Mouse (Mus musculus): Measurements from ENCODE around the gene Brat1. TPM values are rescaled to one million over a fixed set of nuclear protein-coding genes. Genes with fewer than 3 reads are reported as not detected.
A peak's percentile ranks its signal among the peaks of the same experiment; 100 is the strongest.

The Brat1 gene
- total RNA-seq, 2 experiments from 2014 or later: 20.5 to 22.4 TPM

DNA sequence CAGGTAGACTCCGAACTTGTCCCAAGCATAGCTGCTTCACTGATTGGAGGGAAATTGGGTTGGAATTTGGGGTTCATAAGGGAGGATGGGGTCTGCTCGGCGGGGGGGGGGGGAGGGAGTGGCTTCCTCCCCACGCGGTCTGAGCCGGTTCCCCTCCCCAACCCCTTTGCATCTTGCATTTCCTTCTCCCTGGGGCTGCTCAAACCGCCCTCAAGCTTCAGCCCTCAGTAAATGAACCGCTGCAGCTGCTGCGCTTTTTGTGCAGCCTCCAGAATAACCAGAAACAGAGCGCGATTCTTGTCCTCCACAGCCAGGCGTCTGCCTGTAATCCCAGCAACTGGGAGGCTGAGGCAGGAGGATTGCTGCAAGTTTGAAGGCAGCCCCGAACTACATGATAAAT, 31.4 kb downstream of the Brat1 start:
- DNase-seq (ENCODE audit: low spot score in 2 of 2): no peak
- intact Hi-C loops (cut with DNase I): no loop called here

DNA sequence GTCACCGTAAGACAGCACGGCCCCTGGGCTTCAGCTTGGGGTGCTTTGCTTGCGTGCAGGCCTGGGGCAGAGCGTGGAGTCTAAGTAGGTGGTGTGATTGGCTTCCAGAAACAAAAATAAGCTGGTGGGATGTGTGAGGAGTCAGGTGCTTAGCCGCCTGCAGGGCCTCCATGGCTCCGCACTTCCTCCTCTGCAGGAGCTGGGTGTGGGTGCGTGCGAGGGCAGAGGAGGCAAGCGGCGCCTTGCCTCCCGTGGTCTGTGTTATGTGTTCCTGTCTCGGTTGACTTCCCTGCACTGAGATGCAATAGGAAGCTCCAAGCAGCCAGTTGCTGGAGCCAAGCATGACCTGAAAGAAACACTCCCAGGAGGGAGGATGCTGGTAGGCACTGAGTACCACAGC, 35.0 kb downstream of the Brat1 start:
- peak; percentile 59 to 64 for DNase-seq (ENCODE audit: low spot score in 2 of 2)

DNA sequence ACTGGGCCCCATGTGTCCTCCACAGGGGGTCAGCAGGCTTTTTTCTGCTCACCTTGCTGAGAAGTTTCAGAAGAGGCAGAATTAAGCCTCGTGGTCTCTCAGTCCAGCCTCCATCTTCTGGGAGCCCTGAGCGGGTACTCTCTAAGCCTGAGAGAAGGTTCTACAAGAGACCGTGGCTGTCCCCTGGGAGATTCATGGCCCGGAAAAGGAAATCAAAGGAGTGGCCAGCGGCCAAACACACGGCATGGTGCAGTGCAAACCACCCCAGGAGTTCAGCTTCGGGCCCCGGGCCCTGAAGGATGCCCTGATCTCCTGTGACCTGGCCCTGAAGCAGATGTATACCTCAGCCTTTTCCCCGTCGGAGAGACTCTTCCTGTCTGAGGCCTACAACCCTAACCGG, 36.2 kb downstream of the Brat1 start:
- no peak for DNase-seq (ENCODE audit: low spot score in 2 of 2)
- intact Hi-C loops (cut with DNase I): no loop called here

More for the DNA sequence above, 35.0 kb downstream of the Brat1 start:
- intact Hi-C loops (cut with DNase I): no loop called here

DNA sequence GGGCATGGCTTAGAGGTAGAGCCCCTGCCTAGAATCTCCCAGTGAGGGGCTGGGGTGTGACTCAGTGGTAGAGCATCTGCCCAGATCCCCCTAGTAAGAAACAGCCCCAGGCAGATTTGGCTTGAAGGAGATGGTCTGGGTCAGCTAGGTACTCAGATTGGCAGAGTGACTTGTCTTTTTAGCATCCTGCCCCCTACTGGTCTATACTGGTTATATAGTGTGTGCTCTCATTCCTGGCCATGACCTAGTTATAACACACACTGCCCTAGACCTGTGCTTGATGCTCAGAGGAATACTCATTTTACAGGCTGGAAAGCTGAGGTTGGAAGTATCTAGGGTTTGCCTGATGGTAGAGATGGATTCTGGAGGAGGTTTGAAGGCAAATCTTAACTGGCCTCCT, 37.1 kb downstream of the Brat1 start:
- DNase-seq (ENCODE audit: low spot score in 2 of 2): no peak
- intact Hi-C loops (cut with DNase I): no loop called here

DNA sequence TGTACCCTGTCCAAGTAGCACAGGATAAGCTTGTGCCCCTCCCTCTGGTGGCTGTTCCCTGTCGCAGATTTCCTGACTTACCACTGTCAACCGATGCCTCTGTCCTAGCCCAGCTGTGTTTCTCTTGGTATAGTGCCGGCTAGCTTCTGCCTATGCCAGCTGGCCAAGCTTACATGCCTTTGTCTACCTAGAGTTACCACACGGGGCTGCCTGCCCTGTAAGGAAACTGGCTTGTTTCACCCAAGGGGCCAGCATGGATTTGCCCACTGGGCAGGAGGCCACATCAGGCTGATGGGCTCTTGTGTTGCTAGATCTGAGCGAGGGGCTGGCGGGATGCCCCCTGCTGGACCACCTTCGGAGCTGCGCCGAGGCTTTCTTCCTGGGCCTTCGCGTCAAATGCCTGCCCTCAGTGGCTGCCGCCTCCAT, 38.9 kb downstream of the Brat1 start:
- intact Hi-C loops (cut with DNase I): no loop called here
- no peak for DNase-seq (ENCODE audit: low spot score in 2 of 2)

DNA sequence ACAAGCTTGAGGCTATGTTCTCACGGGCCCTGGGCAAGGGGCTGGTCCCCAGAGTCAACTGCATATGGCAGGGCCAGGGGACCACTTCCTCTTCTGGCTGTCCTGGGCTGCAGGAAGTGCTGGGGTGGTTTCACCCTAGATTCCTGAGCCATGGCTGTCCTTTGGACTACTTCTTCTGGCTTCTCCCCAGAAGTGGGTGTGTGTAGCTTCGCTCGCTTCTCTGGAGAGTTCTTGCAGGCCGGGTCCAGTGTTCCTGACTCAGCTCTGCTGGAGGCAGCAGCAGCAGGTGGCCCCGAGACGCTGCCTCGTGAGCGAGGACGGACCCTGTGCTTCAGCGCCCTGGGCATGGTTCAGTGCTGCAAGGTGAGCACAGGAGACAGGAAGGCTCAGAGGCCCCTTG, 43.6 kb downstream of the Brat1 start:
- peak in 1 of 2 experiments; percentile 20 for DNase-seq (ENCODE audit: low spot score in 2 of 2)
- intact Hi-C loops (cut with DNase I): loop anchor here (2.0 kb wide), 1 partner anchor 208 kb away; no protein-coding TSS in a partner anchor

DNA sequence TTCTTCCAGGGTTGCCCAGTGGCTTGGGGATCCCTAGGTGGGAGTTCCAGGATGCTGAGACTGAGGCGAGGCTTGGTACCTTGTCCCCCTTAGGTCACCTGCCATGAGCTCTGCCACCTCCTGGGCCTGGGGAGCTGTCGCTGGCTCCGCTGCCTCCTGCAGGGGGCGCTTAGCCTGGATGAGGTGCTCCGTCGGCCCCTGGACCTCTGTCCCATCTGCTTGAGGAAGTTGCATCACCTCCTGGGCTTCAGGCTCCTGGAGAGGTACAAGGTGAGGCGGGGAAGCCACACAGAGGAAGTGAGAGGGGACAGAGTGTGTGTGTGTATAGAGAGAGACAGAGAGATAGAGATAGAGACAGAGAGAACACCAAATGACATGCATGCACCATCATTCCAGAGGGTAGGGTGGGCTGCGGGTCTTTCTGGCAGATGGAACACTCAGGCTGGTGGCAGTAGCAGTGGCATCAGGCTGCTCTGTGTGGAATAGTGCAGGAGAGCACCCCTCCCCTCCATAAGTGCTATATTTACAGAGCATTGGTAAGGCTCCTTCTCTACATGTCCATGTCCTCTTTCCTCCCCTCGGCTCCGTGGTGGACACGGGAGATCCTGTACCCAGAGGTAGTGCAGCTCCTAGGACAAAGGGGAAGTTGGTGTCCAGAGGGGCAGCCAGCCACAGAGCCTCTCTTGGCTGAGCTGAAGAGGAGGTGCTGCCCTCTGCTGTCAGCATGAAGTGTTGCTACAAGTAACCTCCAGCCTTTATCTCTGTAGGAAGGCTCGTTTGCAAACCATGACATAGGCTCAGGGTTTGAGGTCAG, 44.5 kb downstream of the Brat1 start:
- peak; percentile 74 to 76 for DNase-seq (ENCODE audit: low spot score in 2 of 2)
- intact Hi-C loops (cut with DNase I): loop anchor here (2.0 kb wide), 1 partner anchor 208 kb away; no protein-coding TSS in a partner anchor

DNA sequence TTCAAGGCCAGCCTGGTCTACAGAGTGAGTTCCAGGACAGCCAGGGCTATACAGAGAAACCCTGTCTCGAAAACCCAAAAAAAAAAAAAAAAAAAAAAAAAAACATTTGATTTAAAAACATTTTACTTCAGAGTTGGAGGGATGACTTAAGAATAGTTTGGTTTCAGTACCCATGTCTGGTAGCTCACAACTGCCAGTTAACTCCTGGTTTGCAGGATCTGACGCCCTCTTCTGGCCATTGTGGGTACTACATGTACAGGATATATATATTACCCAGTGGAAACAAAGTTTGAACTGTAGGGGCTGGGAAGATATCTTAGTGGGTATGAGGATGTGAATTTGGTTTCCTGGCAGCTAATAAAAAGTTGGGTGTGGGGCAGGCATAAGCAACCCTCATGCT, 46.1 kb downstream of the Brat1 start:
- intact Hi-C loops (cut with DNase I): loop anchor here (5.0 kb wide), 1 partner anchor 76 kb away; no protein-coding TSS in a partner anchor
- peak in 1 of 2 experiments; percentile 31 for DNase-seq (ENCODE audit: low spot score in 2 of 2)

DNA sequence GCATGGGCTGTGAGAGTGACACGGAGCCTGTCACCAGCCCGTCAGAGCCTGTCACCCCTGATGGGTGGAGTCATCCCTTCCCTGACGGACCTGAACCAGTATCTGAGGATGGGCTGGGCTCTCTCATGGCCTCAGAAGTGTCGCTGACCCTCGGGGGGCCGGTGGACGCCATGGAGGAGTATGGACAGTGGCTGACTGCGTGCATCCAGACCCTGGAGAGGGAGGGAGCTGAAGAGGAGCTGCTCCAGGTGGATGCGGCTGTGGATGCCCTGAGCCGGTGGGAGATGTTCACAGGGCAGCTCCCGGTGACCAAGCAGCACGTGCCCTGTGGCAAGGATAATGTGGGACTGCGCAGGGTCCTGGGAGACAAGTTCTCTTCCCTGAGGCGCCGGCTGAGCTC, 47.2 kb downstream of the Brat1 start:
- intact Hi-C loops (cut with DNase I): loop anchor here (5.0 kb wide), 1 partner anchor 75 kb away; no protein-coding TSS in a partner anchor
- no peak for DNase-seq (ENCODE audit: low spot score in 2 of 2)

DNA sequence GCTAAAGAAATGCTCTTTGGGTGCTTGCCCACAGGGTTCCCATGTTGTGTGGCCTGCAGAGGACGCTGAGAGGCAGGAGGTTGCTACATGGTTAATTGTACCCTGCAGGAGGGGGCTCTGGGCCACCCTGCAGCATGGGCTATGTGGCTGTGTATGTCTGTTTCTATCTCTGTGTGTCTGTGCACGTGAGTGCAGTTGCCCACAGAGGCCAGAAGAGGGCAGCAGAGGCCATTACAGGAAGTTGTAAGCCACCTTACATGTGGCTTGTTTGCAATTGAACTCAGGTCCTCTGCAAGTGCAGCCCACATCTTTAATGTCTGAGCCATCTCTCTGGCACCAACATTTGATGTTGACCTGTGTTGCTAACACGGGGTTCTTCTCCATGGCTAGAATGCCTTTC, 47.8 kb downstream of the Brat1 start:
- intact Hi-C loops (cut with DNase I): loop anchor here (5.0 kb wide), 1 partner anchor 75 kb away; no protein-coding TSS in a partner anchor
- DNase-seq (ENCODE audit: low spot score in 2 of 2): no peak

DNA sequence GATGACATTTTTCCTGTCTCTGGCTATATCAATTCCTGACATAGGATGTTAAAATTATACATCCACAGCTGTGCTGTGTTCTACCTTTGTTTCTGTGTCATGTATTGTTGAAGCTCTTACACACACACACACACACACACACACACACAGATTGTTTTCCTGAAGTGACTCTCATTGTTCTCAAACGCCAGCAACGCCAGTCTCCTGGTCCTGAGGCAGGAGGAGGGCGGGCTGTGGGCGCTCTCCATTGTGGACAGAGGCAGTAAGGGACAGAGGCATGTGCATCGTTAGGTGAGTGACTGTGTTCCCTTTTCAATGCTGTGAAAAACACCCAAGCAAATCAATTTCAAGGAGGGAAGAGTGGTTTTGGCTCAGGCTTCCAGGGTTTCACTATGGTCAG, 48.4 kb downstream of the Brat1 start:
- intact Hi-C loops (cut with DNase I): loop anchor here (5.0 kb wide), 1 partner anchor 74 kb away; no protein-coding TSS in a partner anchor
- DNase-seq (ENCODE audit: low spot score in 2 of 2): no peak

DNA sequence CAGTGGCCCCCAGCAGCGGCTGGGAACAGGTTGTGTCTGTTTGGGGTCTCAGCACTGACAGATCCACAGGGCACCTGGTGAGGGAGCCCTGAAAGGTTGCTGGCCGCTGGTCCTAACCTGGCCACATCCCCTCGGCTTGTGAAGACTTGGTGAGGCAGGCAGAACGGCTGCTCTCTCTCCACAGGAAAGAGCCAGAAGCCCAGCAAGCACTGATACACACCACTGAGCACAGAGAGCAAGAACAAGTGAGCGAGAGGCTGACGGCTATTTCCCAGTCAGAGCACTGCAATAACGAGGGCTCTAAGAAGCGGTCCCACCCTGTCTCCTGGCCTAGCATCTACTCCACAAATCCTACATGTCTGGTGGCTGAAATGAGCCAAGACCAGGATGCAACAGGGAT, 54.1 kb downstream of the Brat1 start:
- intact Hi-C loops (cut with DNase I): no loop called here

DNA sequence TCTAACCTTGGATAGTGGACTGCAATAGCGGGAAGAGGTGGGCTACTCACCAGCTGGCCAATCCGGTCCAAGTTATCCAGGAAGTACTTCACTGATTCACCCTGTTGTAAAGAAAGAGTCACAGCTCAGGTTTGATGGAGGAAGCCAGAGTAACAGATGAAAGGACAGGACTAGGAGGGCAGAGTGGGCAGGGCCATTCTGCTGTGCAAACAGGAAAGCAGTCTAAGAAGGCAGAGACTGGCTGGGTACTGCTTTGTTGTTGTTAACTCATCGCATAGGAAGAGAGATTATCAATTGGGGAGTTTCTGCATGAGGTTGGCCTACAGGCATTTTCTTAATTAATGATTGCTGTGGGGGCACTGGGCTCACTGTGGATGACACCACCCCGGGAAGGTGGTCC, 57.7 kb downstream of the Brat1 start:
- no peak for DNase-seq (ENCODE audit: low spot score in 2 of 2)
- intact Hi-C loops (cut with DNase I): no loop called here

More for the DNA sequence above, 54.1 kb downstream of the Brat1 start:
- no peak for DNase-seq (ENCODE audit: low spot score in 2 of 2)

DNA sequence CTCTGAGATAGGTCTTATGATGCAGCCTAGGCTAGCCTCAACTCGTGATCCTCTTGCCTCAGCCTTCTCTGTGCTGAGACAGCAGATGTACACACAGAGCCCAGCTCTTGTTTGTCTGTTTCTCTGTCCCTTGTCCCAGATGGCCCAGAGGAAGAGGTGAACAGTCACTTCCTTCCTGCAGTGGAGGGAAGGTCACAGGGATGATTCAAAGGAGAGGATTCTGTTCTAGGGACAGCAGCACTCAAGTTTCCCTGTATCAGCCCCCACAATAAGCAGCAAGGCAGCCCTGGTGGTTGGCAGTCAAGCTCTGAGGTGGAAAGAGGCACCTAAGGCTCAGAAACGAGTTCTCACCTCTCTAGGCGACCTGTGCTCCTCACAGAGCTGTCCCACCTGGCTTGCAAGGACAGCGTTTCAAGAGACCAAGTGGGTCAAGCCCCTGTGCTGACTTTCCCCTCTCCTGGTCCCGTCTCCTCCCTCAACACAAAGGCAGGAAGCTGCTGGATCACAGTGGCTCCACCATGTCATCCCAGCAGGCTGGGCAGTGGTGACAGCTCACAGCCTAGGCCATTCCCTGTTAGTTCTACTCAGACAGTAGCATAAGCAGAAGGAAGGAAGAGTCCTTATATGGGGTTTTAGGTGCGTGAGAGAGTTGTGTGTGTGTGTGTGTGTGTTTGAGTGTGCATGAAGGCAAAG, 60.3 kb downstream of the Brat1 start:
- intact Hi-C loops (cut with DNase I): loop anchor here (5.0 kb wide), 1 partner anchor 62 kb away; no protein-coding TSS in a partner anchor
- no peak for DNase-seq (ENCODE audit: low spot score in 2 of 2)

DNA sequence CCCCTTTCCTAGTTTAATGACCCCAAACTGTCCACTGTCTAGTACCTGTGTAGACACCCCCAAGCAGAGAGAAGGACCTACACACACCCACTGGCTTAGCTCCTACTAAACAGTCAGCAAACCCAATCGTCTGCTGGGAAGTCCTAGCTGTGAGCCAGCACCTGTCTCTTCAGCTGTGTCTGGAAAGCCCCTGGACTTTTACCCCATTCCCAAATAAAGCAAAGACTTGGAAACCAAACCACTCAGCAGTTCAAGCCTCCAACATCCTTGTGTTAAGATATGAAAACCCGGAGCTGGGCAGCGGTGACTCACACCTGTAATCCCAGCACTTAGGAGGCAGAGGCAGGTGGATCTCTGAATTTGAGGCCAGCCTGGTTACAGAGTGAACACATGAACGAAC, 61.8 kb downstream of the Brat1 start:
- intact Hi-C loops (cut with DNase I): loop anchor here (5.0 kb wide), 1 partner anchor 61 kb away; no protein-coding TSS in a partner anchor
- DNase-seq (ENCODE audit: low spot score in 2 of 2): no peak

DNA sequence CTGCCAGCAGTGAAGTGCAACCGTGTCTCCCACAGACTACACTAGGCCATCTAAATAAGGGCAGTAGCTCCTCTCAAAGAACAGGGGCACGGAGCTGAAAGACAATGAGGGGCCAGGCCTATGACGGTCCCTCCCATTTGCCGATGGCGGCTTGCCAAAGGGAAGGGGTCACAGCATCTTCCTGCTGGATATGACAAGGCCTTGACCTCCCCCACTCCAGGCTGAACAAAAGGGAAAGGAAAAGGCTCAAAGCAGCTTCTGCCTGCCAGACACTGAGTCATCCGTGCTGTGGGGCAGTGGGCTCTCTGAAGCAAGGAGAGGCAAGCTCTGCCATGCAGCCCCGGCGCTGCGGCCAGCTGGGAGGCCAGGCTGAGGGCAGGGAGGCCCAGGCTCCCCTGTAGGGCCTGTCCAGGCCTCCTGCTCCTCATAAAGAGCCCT, 62.9 kb downstream of the Brat1 start:
- DNase-seq (ENCODE audit: low spot score in 2 of 2): peak; percentile 52 to 67
- intact Hi-C loops (cut with DNase I): loop anchor here (5.0 kb wide), 1 partner anchor 60 kb away; no protein-coding TSS in a partner anchor

DNA sequence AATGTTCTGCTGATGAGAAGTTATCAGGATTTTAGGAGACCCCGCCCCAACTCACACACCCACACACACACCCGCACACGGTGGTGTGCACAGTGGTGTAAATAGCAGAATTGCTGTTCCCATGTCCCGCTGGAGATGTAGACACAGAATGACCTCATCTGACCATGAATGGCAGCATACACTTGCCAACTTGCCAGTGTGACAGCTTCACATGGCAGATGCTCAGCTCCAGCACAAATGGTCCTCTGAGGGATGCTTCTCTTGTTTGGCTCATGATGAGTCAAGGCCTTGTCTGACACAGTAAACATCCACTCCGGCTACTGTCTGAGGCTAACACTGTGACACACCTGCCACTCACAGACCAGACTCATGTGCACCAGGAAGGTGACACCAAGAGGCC, 63.5 kb downstream of the Brat1 start:
- intact Hi-C loops (cut with DNase I): loop anchor here (5.0 kb wide), 1 partner anchor 59 kb away; no protein-coding TSS in a partner anchor
- DNase-seq (ENCODE audit: low spot score in 2 of 2): peak; percentile 35 to 67

Measured in left cerebral cortex, postnatal 25 days (tissue).